ENCODE assay signal across 8 mouse cellular contexts in genomic region chr2:26353066-26353980, GRCm38 (mm10). TPM values are rescaled to one million over a fixed set of nuclear protein-coding genes. Genes with fewer than 3 reads are reported as not detected.
A peak's percentile ranks its signal among the peaks of the same experiment; 100 is the strongest.
DNase-seq lines count a peak whose midpoint lies in the region; ATAC-seq and TF ChIP-seq lines count a peak whose summit lies in the region.

No protein-coding gene starts in this region.

- 88% methylated on average over 11 of the region's 11 CpGs for WGBS in embryonic facial prominence, embryonic 12.5 days
- 88% methylated on average over 11 of the region's 11 CpGs for WGBS in intestine, embryonic 14.5 days
- WGBS in neural tube, embryonic 12.5 days, result 92% methylated on average over 11 of the region's 11 CpGs

- no peaks in the 10 kb centered on the region for H3K27me3 ChIP-seq in embryonic facial prominence, embryonic 12.5 days
- H3K27me3 ChIP-seq in intestine, embryonic 14.5 days (replicated peaks; ENCODE audit: control insufficient read depth, insufficient read depth, low read length), result no peaks in the 10 kb centered on the region
- no peaks in the 10 kb centered on the region for H3K27me3 ChIP-seq in neural tube, embryonic 12.5 days (replicated peaks)

- H3K9me3 ChIP-seq in embryonic facial prominence, embryonic 12.5 days, result no peaks in the 10 kb centered on the region
- no peaks in the 10 kb centered on the region for H3K9me3 ChIP-seq in intestine, embryonic 14.5 days (ENCODE audit: control insufficient read depth, low read length)
- H3K9me3 ChIP-seq in neural tube, embryonic 12.5 days, result no peaks in the 10 kb centered on the region

- ATAC-seq in embryonic facial prominence, embryonic 12.5 days (ENCODE audit: insufficient number of reproducible peaks, insufficient read depth, low FRiP score, low TSS enrichment), result no peak
- no peak for ATAC-seq in intestine, embryonic 14.5 days (replicated peaks; ENCODE audit: low FRiP score, low TSS enrichment, low read depth)
- ATAC-seq in neural tube, embryonic 12.5 days (ENCODE audit: low FRiP score, low read depth), result no peak

- H3K4me3 ChIP-seq in left cerebral cortex, adult 2 months, result peak overlapping the region; percentile 76
- H3K4me3 ChIP-seq in embryonic facial prominence, embryonic 12.5 days, result peak overlapping the region; percentile 82; the same call in 1 of the 2 replicates
- no peak overlapping the region for H3K4me3 ChIP-seq in intestine, embryonic 14.5 days (ENCODE audit: low read depth, low read length)
- peak overlapping the region; percentile 83 for H3K4me3 ChIP-seq in neural tube, embryonic 12.5 days

- TF ChIP-seq CTCF in left cerebral cortex, adult 2 months (IDR thresholded peaks at IDR 0.05), result no peak

- intact Hi-C loops in left cerebral cortex, adult 2 months (cut with DNase I), result no loop called here
- intact Hi-C loops in left cerebral cortex, postnatal 4 days (cut with DNase I), result no loop called here
- intact Hi-C loops in left cerebral cortex, postnatal 25 days (cut with DNase I), result loop anchor here (2.0 kb wide), 1 partner anchor 53 kb away; no protein-coding TSS in a partner anchor

- H3K27ac ChIP-seq in left cerebral cortex, adult 2 months, result peak overlapping the region; percentile 80; the same call in 1 of the 2 replicates
- no peak overlapping the region for H3K27ac ChIP-seq in embryonic facial prominence, embryonic 12.5 days
- no peak overlapping the region for H3K27ac ChIP-seq in intestine, embryonic 14.5 days (ENCODE audit: low read depth)
- no peak overlapping the region for H3K27ac ChIP-seq in neural tube, embryonic 12.5 days

- H3K4me2 ChIP-seq in embryonic facial prominence, embryonic 12.5 days (replicated peaks), result peak overlapping the region; percentile 96
- H3K4me2 ChIP-seq in intestine, embryonic 14.5 days (ENCODE audit: low read length), result peak overlapping the region; percentile 98; the same call in 1 of the 2 replicates
- peak overlapping the region; percentile 91 for H3K4me2 ChIP-seq in neural tube, embryonic 12.5 days (replicated peaks)

- H3K4me1 ChIP-seq in embryonic facial prominence, embryonic 12.5 days, result peaks cover 15% of the 10 kb centered on the region
- peaks cover 14% of the 10 kb centered on the region for H3K4me1 ChIP-seq in intestine, embryonic 14.5 days (replicated peaks; ENCODE audit: control insufficient read depth, insufficient read depth, low read length)
- peaks cover 24% of the 10 kb centered on the region for H3K4me1 ChIP-seq in neural tube, embryonic 12.5 days

- peak overlapping the region; percentile 80; the same call in 1 of the 2 replicates for H3K9ac ChIP-seq in embryonic facial prominence, embryonic 12.5 days
- no peak overlapping the region for H3K9ac ChIP-seq in intestine, embryonic 14.5 days (ENCODE audit: low read length)
- peak overlapping the region; percentile 87 for H3K9ac ChIP-seq in neural tube, embryonic 12.5 days

- peaks cover 21% of the 10 kb centered on the region for H3K36me3 ChIP-seq in embryonic facial prominence, embryonic 12.5 days
- H3K36me3 ChIP-seq in intestine, embryonic 14.5 days (ENCODE audit: control insufficient read depth, insufficient read depth, low read length), result peaks cover 21% of the 10 kb centered on the region
- peaks cover 26% of the 10 kb centered on the region for H3K36me3 ChIP-seq in neural tube, embryonic 12.5 days

- no peak for DNase-seq in left cerebral cortex, adult 2 months (ENCODE audit: extremely low spot score in 1 of 2, low spot score in 2 of 2)
- DNase-seq in left cerebral cortex, postnatal 4 days, result no peak
- DNase-seq in intestine, embryonic 14.5 days (ENCODE audit: low spot score), result no peak
- no peak for DNase-seq in left cerebral cortex, postnatal 25 days (ENCODE audit: low spot score in 2 of 2)
- no peak for DNase-seq in ovary, postnatal 36 days (ENCODE audit: low spot score)
- DNase-seq in c-Kit-positive CD71-positive TER-119-positive erythroid progenitor cells, embryonic 14.5 days (ENCODE audit: low spot score), result no peak

RNA-seq across cellular contexts. Expression of gene Dnlz, which starts 1.4 kb away (rescaled TPM):
- total RNA-seq in left cerebral cortex, adult 2 months (2021), result 10 to 100 TPM; 26.7 to 28.9 TPM
- 10 to 100 TPM; 23.3 to 25.8 TPM for total RNA-seq in left cerebral cortex, postnatal 4 days (2021)
- 31.8 and 33.1 TPM in 2 replicates for polyA plus RNA-seq in embryonic facial prominence, embryonic 12.5 days (2016; fragmentation: Nextera tagmentation; extraction: Ambion mirVana)
- polyA plus RNA-seq in intestine, embryonic 14.5 days (2014; fragmentation: Nextera tagmentation; extraction: Ambion mirVana), result 25.4 and 29.2 TPM in 2 replicates
- 36.1 and 36.3 TPM in 2 replicates for polyA plus RNA-seq in neural tube, embryonic 12.5 days (2016; fragmentation: Nextera tagmentation; extraction: Ambion mirVana)
- total RNA-seq in left cerebral cortex, postnatal 25 days (2021), result 10 to 100 TPM; 28.0 to 28.4 TPM

RNA-seq across cellular contexts. Expression of gene Card9, which starts 7.4 kb away (rescaled TPM):
- total RNA-seq in left cerebral cortex, adult 2 months (2021), result 1 to 10 TPM; 3.0 to 3.7 TPM
- total RNA-seq in left cerebral cortex, postnatal 4 days (2021), result 1 to 10 TPM; 1.1 to 1.4 TPM
- 0.87 and 0.97 TPM in 2 replicates for polyA plus RNA-seq in embryonic facial prominence, embryonic 12.5 days (2016; fragmentation: Nextera tagmentation; extraction: Ambion mirVana)
- polyA plus RNA-seq in intestine, embryonic 14.5 days (2014; fragmentation: Nextera tagmentation; extraction: Ambion mirVana), result 1.0 and 1.1 TPM in 2 replicates
- 1.0 and 1.7 TPM in 2 replicates for polyA plus RNA-seq in neural tube, embryonic 12.5 days (2016; fragmentation: Nextera tagmentation; extraction: Ambion mirVana)
- 1 to 10 TPM; 2.6 to 3.3 TPM for total RNA-seq in left cerebral cortex, postnatal 25 days (2021)

RNA-seq across cellular contexts. Expression of gene Snapc4, which starts 27.1 kb away (rescaled TPM):
- 10 to 100 TPM; 74.2 to 78.2 TPM for total RNA-seq in left cerebral cortex, adult 2 months (2021)
- total RNA-seq in left cerebral cortex, postnatal 4 days (2021), result 100 to 1,000 TPM in 1 of 2 experiments, 10 to 100 TPM in 1; 86.5 to 101 TPM
- polyA plus RNA-seq in embryonic facial prominence, embryonic 12.5 days (2016; fragmentation: Nextera tagmentation; extraction: Ambion mirVana), result 39.2 and 42.7 TPM in 2 replicates
- 30.4 and 31.1 TPM in 2 replicates for polyA plus RNA-seq in intestine, embryonic 14.5 days (2014; fragmentation: Nextera tagmentation; extraction: Ambion mirVana)
- polyA plus RNA-seq in neural tube, embryonic 12.5 days (2016; fragmentation: Nextera tagmentation; extraction: Ambion mirVana), result 33.4 and 34.6 TPM in 2 replicates
- 10 to 100 TPM; 56.9 to 67.7 TPM for total RNA-seq in left cerebral cortex, postnatal 25 days (2021)

RNA-seq across cellular contexts. Expression of gene Entr1, which starts 35.8 kb away (rescaled TPM):
- 100 to 1,000 TPM; 152 to 164 TPM for total RNA-seq in left cerebral cortex, adult 2 months (2021)
- total RNA-seq in left cerebral cortex, postnatal 4 days (2021), result 100 to 1,000 TPM; 186 to 187 TPM
- polyA plus RNA-seq in embryonic facial prominence, embryonic 12.5 days (2016; fragmentation: Nextera tagmentation; extraction: Ambion mirVana), result 184 and 188 TPM in 2 replicates
- 96.2 and 101 TPM in 2 replicates for polyA plus RNA-seq in intestine, embryonic 14.5 days (2014; fragmentation: Nextera tagmentation; extraction: Ambion mirVana)
- 177 and 180 TPM in 2 replicates for polyA plus RNA-seq in neural tube, embryonic 12.5 days (2016; fragmentation: Nextera tagmentation; extraction: Ambion mirVana)
- total RNA-seq in left cerebral cortex, postnatal 25 days (2021), result 100 to 1,000 TPM; 146 to 163 TPM

RNA-seq across cellular contexts. Expression of gene Pmpca, which starts 35.8 kb away (rescaled TPM):
- total RNA-seq in left cerebral cortex, adult 2 months (2021), result 10 to 100 TPM; 93.6 to 94.4 TPM
- total RNA-seq in left cerebral cortex, postnatal 4 days (2021), result 10 to 100 TPM; 93.6 to 98.6 TPM
- 108 and 112 TPM in 2 replicates for polyA plus RNA-seq in embryonic facial prominence, embryonic 12.5 days (2016; fragmentation: Nextera tagmentation; extraction: Ambion mirVana)
- 90.2 and 99.7 TPM in 2 replicates for polyA plus RNA-seq in intestine, embryonic 14.5 days (2014; fragmentation: Nextera tagmentation; extraction: Ambion mirVana)
- 113 and 115 TPM in 2 replicates for polyA plus RNA-seq in neural tube, embryonic 12.5 days (2016; fragmentation: Nextera tagmentation; extraction: Ambion mirVana)
- 10 to 100 TPM; 92.3 to 92.8 TPM for total RNA-seq in left cerebral cortex, postnatal 25 days (2021)
